Mouse (Mus musculus): ENCODE measurements around the gene Ifna14. TPM values are rescaled to one million over a fixed set of nuclear protein-coding genes. Genes with fewer than 3 reads are reported as not detected.

Ifna14 gene
- polyA plus RNA-seq, 1 experiment from 2014 or later: not detected

GRCm38 (mm10) chr4:88547986-88548385 is 23.6 kb downstream of the Ifna14 start:
- no peak for DNase-seq (ENCODE audit: low spot score)
- no peak for TF ChIP-seq EP300 (IDR thresholded peaks at IDR 0.05)
- TF ChIP-seq CTCF (IDR thresholded peaks at IDR 0.05): no peak

GRCm38 (mm10) chr4:88543649-88544234 is 27.9 kb downstream of the Ifna14 start:
- peak; percentile 88 for DNase-seq (ENCODE audit: low spot score)
- no peak for ATAC-seq
- no peaks in the 10 kb centered on the region for H3K27me3 ChIP-seq (replicated peaks; ENCODE audit: insufficient read depth, low read length)
- no peak for TF ChIP-seq EP300 (IDR thresholded peaks at IDR 0.05)
- peak; percentile 95 for TF ChIP-seq CTCF (IDR thresholded peaks at IDR 0.05)
- H3K4me2 ChIP-seq (replicated peaks; ENCODE audit: low read depth, low read length): no peak overlapping the region
- H3K9ac ChIP-seq (replicated peaks; ENCODE audit: low read depth): no peak overlapping the region
- H3K9me3 ChIP-seq (ENCODE audit: low read length): no peaks in the 10 kb centered on the region
- H3K4me3 ChIP-seq (ENCODE audit: low read depth, low read length): no peak overlapping the region
- H3K36me3 ChIP-seq (ENCODE audit: insufficient read depth, low read length): no peaks in the 10 kb centered on the region
- WGBS: 47% methylated on average over 2 of the region's 2 CpGs
- H3K4me1 ChIP-seq (ENCODE audit: insufficient read depth, low read depth, low read length): no peaks in the 10 kb centered on the region
- H3K27ac ChIP-seq (ENCODE audit: low read length): no peak overlapping the region

More at GRCm38 (mm10) chr4:88547986-88548385, 23.6 kb downstream of the Ifna14 start:
- Histone ChIP-seq H3K4me3 (ENCODE audit: low read depth, low read length) (no peak overlapping the region), H3K27me3 (replicated peaks; ENCODE audit: insufficient read depth, low read length) (no peaks in the 10 kb centered on the region), H3K36me3 (ENCODE audit: insufficient read depth, low read length) (no peaks in the 10 kb centered on the region), H3K9ac (replicated peaks; ENCODE audit: low read depth) (no peak overlapping the region), H3K9me3 (ENCODE audit: low read length) (no peaks in the 10 kb centered on the region), H3K27ac (ENCODE audit: low read length) (no peak overlapping the region), H3K4me2 (replicated peaks; ENCODE audit: low read depth, low read length) (no peak overlapping the region), H3K4me1 (ENCODE audit: insufficient read depth, low read depth, low read length) (no peaks in the 10 kb centered on the region; the same call in 1 of the 2 replicates)
- ATAC-seq: no peak
- 46% methylated on average over 1 of the region's 1 CpGs for WGBS

GRCm38 (mm10) chr4:88537328-88537727 is 34.3 kb downstream of the Ifna14 start:
- Histone ChIP-seq H3K36me3 (ENCODE audit: insufficient read depth, low read length) (no peaks in the 10 kb centered on the region), H3K27ac (ENCODE audit: low read length) (peak overlapping the region; percentile 16), H3K27me3 (replicated peaks; ENCODE audit: insufficient read depth, low read length) (no peaks in the 10 kb centered on the region), H3K4me3 (ENCODE audit: low read depth, low read length) (peak overlapping the region; percentile 19), H3K4me1 (ENCODE audit: insufficient read depth, low read depth, low read length) (0 out of 2 replicates have a peak, but pooled peaks cover 4% of the 10 kb centered on the region), H3K9ac (replicated peaks; ENCODE audit: low read depth) (no peak overlapping the region), H3K4me2 (replicated peaks; ENCODE audit: low read depth, low read length) (peak overlapping the region; percentile 40), H3K9me3 (ENCODE audit: low read length) (no peaks in the 10 kb centered on the region)
- ATAC-seq (peak; percentile 87), DNase-seq (ENCODE audit: low spot score) (peak; percentile 94)
- WGBS: 14% methylated on average over 12 of the region's 12 CpGs
- TF ChIP-seq EP300 (IDR thresholded peaks at IDR 0.05) (peak; percentile 76), CTCF (IDR thresholded peaks at IDR 0.05) (no peak)

- H3K27ac ChIP-seq (ENCODE audit: low read length): peak overlapping the region; percentile 16; the same call in 1 of the 2 replicates
- ATAC-seq (peak; percentile 81), DNase-seq (ENCODE audit: low spot score) (peak; percentile 62)
- no peaks in the 10 kb centered on the region for H3K36me3 ChIP-seq (ENCODE audit: insufficient read depth, low read length)
- no peak for TF ChIP-seq CTCF (IDR thresholded peaks at IDR 0.05)
- TF ChIP-seq EP300 (IDR thresholded peaks at IDR 0.05): no peak
- 33% methylated on average over 7 of the region's 7 CpGs for WGBS
- H3K4me1 ChIP-seq (ENCODE audit: insufficient read depth, low read depth, low read length): 0 out of 2 replicates have a peak, but pooled peaks cover 4% of the 10 kb centered on the region
- no peak overlapping the region for H3K9ac ChIP-seq (replicated peaks; ENCODE audit: low read depth)
- H3K4me3 ChIP-seq (ENCODE audit: low read depth, low read length): no peak overlapping the region
- H3K9me3 ChIP-seq (ENCODE audit: low read length): no peaks in the 10 kb centered on the region
- no peaks in the 10 kb centered on the region for H3K27me3 ChIP-seq (replicated peaks; ENCODE audit: insufficient read depth, low read length)
- no peak overlapping the region for H3K4me2 ChIP-seq (replicated peaks; ENCODE audit: low read depth, low read length)
These were observed 35.0 kb downstream of the Ifna14 start for GRCm38 (mm10) chr4:88536640-88537039.

- DNase-seq (ENCODE audit: low spot score) (no peak), ATAC-seq (no peak)
- H3K9ac ChIP-seq (replicated peaks; ENCODE audit: low read depth): no peak overlapping the region
- WGBS: 89% methylated on average over 1 of the region's 1 CpGs
- H3K27me3 ChIP-seq (replicated peaks; ENCODE audit: insufficient read depth, low read length): no peaks in the 10 kb centered on the region
- H3K4me1 ChIP-seq (ENCODE audit: insufficient read depth, low read depth, low read length): 0 out of 2 replicates have a peak, but pooled peaks cover 4% of the 10 kb centered on the region
- H3K4me3 ChIP-seq (ENCODE audit: low read depth, low read length): no peak overlapping the region
- H3K9me3 ChIP-seq (ENCODE audit: low read length): no peaks in the 10 kb centered on the region
- TF ChIP-seq CTCF (IDR thresholded peaks at IDR 0.05) (no peak), EP300 (IDR thresholded peaks at IDR 0.05) (no peak)
- no peaks in the 10 kb centered on the region for H3K36me3 ChIP-seq (ENCODE audit: insufficient read depth, low read length)
- no peak overlapping the region for H3K27ac ChIP-seq (ENCODE audit: low read length)
- H3K4me2 ChIP-seq (replicated peaks; ENCODE audit: low read depth, low read length): no peak overlapping the region
These were observed 35.9 kb downstream of the Ifna14 start for GRCm38 (mm10) chr4:88535742-88536141.

GRCm38 (mm10) chr4:88534903-88535302 is 36.7 kb downstream of the Ifna14 start:
- H3K4me2 ChIP-seq (replicated peaks; ENCODE audit: low read depth, low read length): no peak overlapping the region
- H3K27ac ChIP-seq (ENCODE audit: low read length): no peak overlapping the region
- no peak for TF ChIP-seq CTCF (IDR thresholded peaks at IDR 0.05)
- no peak for TF ChIP-seq EP300 (IDR thresholded peaks at IDR 0.05)
- no peaks in the 10 kb centered on the region for H3K27me3 ChIP-seq (replicated peaks; ENCODE audit: insufficient read depth, low read length)
- 0 out of 2 replicates have a peak, but pooled peaks cover 4% of the 10 kb centered on the region for H3K4me1 ChIP-seq (ENCODE audit: insufficient read depth, low read depth, low read length)
- 58% methylated on average over 1 of the region's 1 CpGs for WGBS
- no peak overlapping the region for H3K4me3 ChIP-seq (ENCODE audit: low read depth, low read length)
- no peak overlapping the region for H3K9ac ChIP-seq (replicated peaks; ENCODE audit: low read depth)
- ATAC-seq: no peak
- no peaks in the 10 kb centered on the region for H3K36me3 ChIP-seq (ENCODE audit: insufficient read depth, low read length)
- no peaks in the 10 kb centered on the region for H3K9me3 ChIP-seq (ENCODE audit: low read length)
- DNase-seq (ENCODE audit: low spot score): no peak
